Mouse (Mus musculus): Measurements from ENCODE around the gene Gm7970.
"Not testable (repeated sequence)": the region's sequence is repeated elsewhere in the genome, so short reads cannot be mapped to it uniquely, and the experiment has no call there.

- TF ChIP-seq CTCF (conservative IDR thresholded peaks at IDR 0.05; ENCODE audit: low read length); POU5F1 (IDR thresholded peaks at IDR 0.05; ENCODE audit: borderline replicate concordance, low read length): not testable (repeated sequence)
Measured at GRCm38 (mm10) chr14:41586346-41586745, 31.0 kb upstream of the Gm7970 start.

Data from E14TG2a.4 (cell line).